Mouse (Mus musculus) CD4-positive, CD25-positive, alpha-beta regulatory T cell (primary cell): ENCODE results near the gene Padi6. TPM values are rescaled to one million over a fixed set of nuclear protein-coding genes. Genes with fewer than 3 reads are reported as not detected.

ENCODE experiments used
- polyA plus RNA-seq: library from polyadenylated mRNA; unstranded; fragments of 100-300 nt; shearing (Covaris generic); gene quantifications from one replicate; pipeline ENCODE4 v1.2.1, GENCODE M21; 2017

The Padi6 gene
- polyA plus RNA-seq = not detected

GRCm38 (mm10) chr4:140742543-140742942 lies at the start of gene Padi6:
Padi6 (minus strand) TSS chr4:140742643.

GRCm38 (mm10) chr4:140774025-140774800 lies 31.8 kb upstream of the Padi6 start, which contains the start of gene Padi4:
Padi4 (minus strand) TSS chr4:140774236.

DNA sequence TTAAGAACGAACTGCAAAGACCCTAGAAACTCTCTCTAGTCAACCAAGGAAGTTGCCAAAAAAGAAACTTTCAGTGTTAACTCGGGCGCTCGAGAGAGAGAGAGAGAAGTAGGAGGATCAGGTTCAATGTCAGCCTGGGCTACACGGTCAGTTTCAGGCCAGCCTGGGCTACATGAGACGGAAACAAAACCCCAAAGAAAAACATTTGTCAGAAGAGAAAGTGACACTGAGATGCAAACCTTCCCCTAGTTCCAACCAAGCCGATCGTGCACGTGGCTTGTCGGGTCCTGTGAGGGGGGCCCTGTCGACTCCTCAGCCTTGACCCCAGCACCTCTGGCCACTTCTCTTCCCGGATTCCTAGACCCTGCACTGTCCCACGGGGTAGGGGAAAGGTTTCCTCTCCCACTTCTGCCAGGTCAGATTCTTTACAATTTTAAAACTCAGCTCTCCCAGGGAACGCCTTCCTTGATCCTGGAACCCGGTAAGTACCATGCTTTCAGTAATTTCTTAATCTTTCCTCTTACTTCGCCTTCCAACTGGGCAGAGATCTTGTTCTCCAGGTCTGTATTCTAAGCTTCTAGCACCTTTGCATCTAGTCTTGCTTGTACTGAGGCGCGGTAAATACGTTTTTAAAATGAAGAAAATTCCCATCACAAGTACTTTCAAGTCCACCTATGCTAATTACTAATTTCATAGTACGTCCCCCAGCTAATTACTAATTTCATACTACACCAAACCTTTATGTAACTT lies 42.0 kb downstream of the Padi6 start, which contains the start of gene Rcc2:
Gene Rcc2 (plus strand): TSS at position 273 of the 750 bp plus-strand sequence.

Other genes with a start within 250 kb of the Padi6 start
- gene Arhgef10l, start 76.6 kb downstream of the Padi6 start, polyA plus RNA-seq = 1.2 TPM
- gene Rcc2, start 42.1 kb downstream of the Padi6 start, polyA plus RNA-seq = 124 TPM
- 0.84 TPM for gene Padi4, start 31.6 kb upstream of the Padi6 start, polyA plus RNA-seq
- gene Padi3, start 68.0 kb upstream of the Padi6 start, polyA plus RNA-seq = 0.28 TPM
- 0.51 TPM for gene Padi1, start 103.1 kb upstream of the Padi6 start, polyA plus RNA-seq
- 13.2 TPM for gene Padi2, start 163.7 kb upstream of the Padi6 start, polyA plus RNA-seq
- gene Sdhb, start 218.6 kb upstream of the Padi6 start, polyA plus RNA-seq = 268 TPM
- 58.0 TPM for gene Atp13a2, start 244.2 kb upstream of the Padi6 start, polyA plus RNA-seq